ENCODE assay signal across 7 mouse cellular contexts in genomic region chr3:116128311-116129204, GRCm38 (mm10). TPM values are rescaled to one million over a fixed set of nuclear protein-coding genes. Genes with fewer than 3 reads are reported as not detected.
A peak's percentile ranks its signal among the peaks of the same experiment; 100 is the strongest.
DNase-seq lines count a peak whose midpoint lies in the region; ATAC-seq and TF ChIP-seq lines count a peak whose summit lies in the region.

No protein-coding gene starts in this region.

- peak overlapping the region; percentile 85 to 92 for H3K27ac ChIP-seq in heart, embryonic 14.5 days (replicated peaks in 1 of 2; ENCODE audit: control insufficient read depth in 1 of 2, insufficient read depth in 1 of 2, low read depth in 2 of 2, low read length in 2 of 2)
- H3K27ac ChIP-seq in liver, embryonic 13.5 days: peak overlapping the region; percentile 47; the same call in 1 of the 2 replicates

- H3K4me2 ChIP-seq in heart, embryonic 14.5 days (ENCODE audit: low read length): peak overlapping the region; percentile 66
- peak overlapping the region; percentile 43 for H3K4me2 ChIP-seq in liver, embryonic 13.5 days

- H3K9ac ChIP-seq in heart, embryonic 14.5 days (ENCODE audit: low read length): peak overlapping the region; percentile 74
- H3K9ac ChIP-seq in liver, embryonic 13.5 days: peak overlapping the region; percentile 56

- ATAC-seq in heart, embryonic 14.5 days (ENCODE audit: insufficient number of reproducible peaks, insufficient read depth, low FRiP score, low read depth): no peak
- no peak for ATAC-seq in liver, embryonic 13.5 days (ENCODE audit: low read depth)
- no peak for ATAC-seq in cerebellum, adult (ENCODE audit: insufficient number of reproducible peaks, low FRiP score, low TSS enrichment)

- H3K4me3 ChIP-seq in C2C12 (ENCODE audit: insufficient read depth, poor library complexity, severe bottlenecking): peak overlapping the region; percentile 26
- H3K4me3 ChIP-seq in heart, embryonic 14.5 days (ENCODE audit: control insufficient read depth in 1 of 2, insufficient read depth in 1 of 2, low read depth in 1 of 2, low read length in 2 of 2): peak overlapping the region; percentile 45 to 73
- H3K4me3 ChIP-seq in liver, embryonic 13.5 days (replicated peaks): peak overlapping the region; percentile 50

- DNase-seq in 3134 (ENCODE audit: extremely low read depth, insufficient read length, low spot score): peak; percentile 22
- no peak for DNase-seq in liver, embryonic 13.5 days
- DNase-seq in right cerebral cortex, adult 18-20 months: no peak
- no peak for DNase-seq in natural killer cell, adult 2 months (ENCODE audit: low spot score in 2 of 2)

- peak overlapping the region; percentile 47 for H3ac ChIP-seq in C2C12 (ENCODE audit: control insufficient read depth, insufficient read length, low read depth)

- H3K9me3 ChIP-seq in heart, embryonic 14.5 days (ENCODE audit: control insufficient read depth, low read length): no peaks in the 10 kb centered on the region
- H3K9me3 ChIP-seq in liver, embryonic 13.5 days (replicated peaks): no peaks in the 10 kb centered on the region

- no peak for TF ChIP-seq CTCF in C2C12 (IDR thresholded peaks at IDR 0.05; ENCODE audit: control insufficient read depth, insufficient read depth, insufficient read length)

- no peaks in the 10 kb centered on the region for H3K27me3 ChIP-seq in C2C12 (ENCODE audit: control insufficient read depth, insufficient read depth, insufficient read length)
- no peaks in the 10 kb centered on the region for H3K27me3 ChIP-seq in heart, embryonic 14.5 days (ENCODE audit: control insufficient read depth, insufficient read depth, low read length)
- H3K27me3 ChIP-seq in liver, embryonic 13.5 days: no peaks in the 10 kb centered on the region

- H3K79me2 ChIP-seq in C2C12 (ENCODE audit: control insufficient read depth, insufficient read depth): peaks cover 11% of the 10 kb centered on the region

- peaks cover 5 to 6% of the 10 kb centered on the region in 2 experiments for H3K4me1 ChIP-seq in heart, embryonic 14.5 days (ENCODE audit: control insufficient read depth in 2 of 2, insufficient read depth in 2 of 2, low read length in 2 of 2)
- H3K4me1 ChIP-seq in liver, embryonic 13.5 days (replicated peaks): no peaks in the 10 kb centered on the region; the same call in 1 of the 2 replicates

- no peaks in the 10 kb centered on the region for H3K79me3 ChIP-seq in C2C12 (ENCODE audit: low read depth)

- H3K36me3 ChIP-seq in C2C12 (ENCODE audit: control insufficient read depth, insufficient read depth): peaks cover 9% of the 10 kb centered on the region
- H3K36me3 ChIP-seq in heart, embryonic 14.5 days (ENCODE audit: control insufficient read depth, insufficient read depth, low read length): peaks cover 14% of the 10 kb centered on the region
- peaks cover 8% of the 10 kb centered on the region; the same call in 1 of the 2 replicates for H3K36me3 ChIP-seq in liver, embryonic 13.5 days

- 27% methylated on average over 18 of the region's 18 CpGs for WGBS in heart, embryonic 14.5 days
- WGBS in liver, embryonic 13.5 days (ENCODE audit: insufficient replicate concordance): 59% methylated on average over 18 of the region's 18 CpGs

TF ChIP-seq in C2C12, 6 proteins besides CTCF, POLR2A, EP300 and RAD21:
- TF ChIP-seq MYOG (IDR thresholded peaks at IDR 0.05; ENCODE audit: control insufficient read depth, extremely low read depth, insufficient read length) (no peak), MAX (IDR thresholded peaks at IDR 0.05) (peak; percentile 21)

RNA-seq across cellular contexts. Expression of gene Vcam1, which starts 0.9 kb away (rescaled TPM):
- 11.5 TPM for polyA plus RNA-seq in C2C12 (2012; fragmentation: generic; extraction: Trizol)
- polyA plus RNA-seq in heart, embryonic 14.5 days (2014; fragmentation: Nextera tagmentation; extraction: Ambion mirVana): 75.8 and 82.9 TPM in 2 replicates
- 47.4 and 57.8 TPM in 2 replicates for polyA plus RNA-seq in liver, embryonic 13.5 days (2015; fragmentation: Nextera tagmentation; extraction: Ambion mirVana)
